Mouse (Mus musculus) monocyte, adult 5-6 weeks (primary cell): ENCODE results near the gene Cog8. TPM values are rescaled to one million over a fixed set of nuclear protein-coding genes. Genes with fewer than 3 reads are reported as not detected.

Source experiments
- ATAC-seq: fragments of 153-309, 156-312 bp; replicated peaks from 2 replicates; pipeline ENCODE4 v1.8.0; 2017; ENCODE audit warnings: mild to moderate bottlenecking; ENCODE audit not compliant: low TSS enrichment, insufficient number of reproducible peaks, severe bottlenecking, poor library complexity, low FRiP score
- total RNA-seq: library from RNA; stranded (forward); fragments of 200-1000, 200-491, 200-594 nt; gene quantifications from 3 replicates; pipeline ENCODE4 v1.2.3, GENCODE M21; 2017

The Cog8 gene
- 12.4 to 21.3 TPM (median 19.2 TPM) in 3 replicates for total RNA-seq

GRCm38 (mm10) chr8:107056076-107056972, at the start of gene Cog8, which contains the start of gene Nip7:
Cog8 (minus strand) TSS chr8:107056689.
Nip7 (plus strand) TSS chr8:107056877.
- ATAC-seq = peak; percentile 98

- ATAC-seq = 0 out of 2 replicates have a peak, but pooled peaks have one; percentile 53
Observed at GRCm38 (mm10) chr8:107104547-107104946, 48.1 kb upstream of the Cog8 start.

GRCm38 (mm10) chr8:107100635-107101034, 44.1 kb upstream of the Cog8 start:
- ATAC-seq = no peak

- ATAC-seq = peak; percentile 91
Observed at GRCm38 (mm10) chr8:107096366-107097036, 40.0 kb upstream of the Cog8 start, which contains the start of gene Terf2. Terf2 (minus strand) TSS chr8:107096547.

GRCm38 (mm10) chr8:107095717-107096365, 39.4 kb upstream of the Cog8 start:
- peak; percentile 36; the same call in 1 of the 2 replicates for ATAC-seq

GRCm38 (mm10) chr8:107090531-107090930, 34.0 kb upstream of the Cog8 start:
- no peak for ATAC-seq

GRCm38 (mm10) chr8:107088526-107089063, 32.1 kb upstream of the Cog8 start:
- ATAC-seq = no peak

- ATAC-seq = no peak
Observed at GRCm38 (mm10) chr8:107086018-107086417, 29.5 kb upstream of the Cog8 start.

- no peak for ATAC-seq
Observed at GRCm38 (mm10) chr8:107085358-107085757, 28.9 kb upstream of the Cog8 start.

- no peak for ATAC-seq
Observed at GRCm38 (mm10) chr8:107076239-107076888, 19.9 kb upstream of the Cog8 start.

- no peak for ATAC-seq
Observed at GRCm38 (mm10) chr8:107074128-107074527, 17.6 kb upstream of the Cog8 start.

GRCm38 (mm10) chr8:107073706-107074105, 17.2 kb upstream of the Cog8 start:
- no peak for ATAC-seq

GRCm38 (mm10) chr8:107065511-107066496, 9.3 kb upstream of the Cog8 start, which contains the start of gene Tmed6:
Tmed6 (minus strand) TSS chr8:107065644.
- no peak for ATAC-seq

GRCm38 (mm10) chr8:107062613-107063012, 6.1 kb upstream of the Cog8 start:
- ATAC-seq = no peak

GRCm38 (mm10) chr8:107056973-107057369, 482 bp upstream of the Cog8 start:
- peak; percentile 24 for ATAC-seq

- ATAC-seq = no peak
Observed at GRCm38 (mm10) chr8:107052046-107052445, 4.4 kb downstream of the Cog8 start.

- no peak for ATAC-seq
Observed at GRCm38 (mm10) chr8:107049480-107049879, 7.0 kb downstream of the Cog8 start.
